Mouse (Mus musculus) adrenal gland, adult 8-10 months (tissue): ENCODE measurements around the gene Eif4g3. TPM values are rescaled to one million over a fixed set of nuclear protein-coding genes. Genes with fewer than 3 reads are reported as not detected.

Experiments used
- DNase-seq: peaks from one replicate; pipeline ENCODE4 v3.0.0; 2022
- total RNA-seq, 4 experiments: library from RNA; stranded (reverse); gene quantifications; 2 replicates each; pipeline ENCODE4 v1.2.4; 2022

Eif4g3 gene
- total RNA-seq, 4 experiments from 2014 or later: 97.4 to 133 (median 119) TPM

DNA sequence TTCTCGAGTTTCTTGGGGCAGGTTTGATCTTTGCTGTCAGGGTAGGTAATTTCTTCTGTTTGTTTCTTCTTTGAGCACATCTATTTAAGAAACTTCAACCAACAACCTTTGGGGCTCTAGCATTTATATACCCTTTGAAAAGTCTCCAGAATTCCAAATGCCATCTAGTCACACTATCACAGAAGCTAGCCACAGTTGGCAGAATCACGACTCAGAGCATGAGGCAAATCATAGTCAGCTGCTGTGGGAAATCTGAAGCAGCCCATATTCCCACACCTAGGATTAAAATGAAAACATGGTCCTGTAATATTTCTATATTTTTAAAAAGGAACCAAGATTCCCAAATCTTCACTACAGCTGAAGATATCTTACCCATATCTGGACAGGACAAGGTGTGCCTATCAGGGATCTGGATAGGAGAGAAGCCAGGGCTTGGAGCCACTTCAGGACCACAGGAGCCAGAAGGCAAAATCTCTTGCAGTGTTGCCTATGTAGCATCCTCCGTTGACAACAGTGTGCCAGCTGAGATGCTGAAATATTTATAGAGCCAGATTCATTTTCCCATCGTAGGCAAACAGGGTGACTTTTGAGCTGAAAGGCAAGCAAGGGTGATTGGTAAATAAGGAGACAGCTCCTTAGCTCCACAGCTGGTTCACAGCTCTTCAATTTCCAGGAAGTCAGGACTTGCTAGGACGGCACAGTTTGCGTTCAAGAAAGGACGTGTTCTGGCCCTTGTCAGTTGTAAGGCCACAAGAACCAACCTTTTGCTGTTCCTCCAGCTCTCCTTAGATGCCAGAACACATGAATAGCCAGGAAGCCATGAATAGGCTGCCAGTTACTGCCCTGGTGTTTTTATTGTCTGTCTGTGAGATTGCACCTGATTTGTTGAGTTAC is 70.8 kb downstream of the Eif4g3 start:
- no peak for DNase-seq

DNA sequence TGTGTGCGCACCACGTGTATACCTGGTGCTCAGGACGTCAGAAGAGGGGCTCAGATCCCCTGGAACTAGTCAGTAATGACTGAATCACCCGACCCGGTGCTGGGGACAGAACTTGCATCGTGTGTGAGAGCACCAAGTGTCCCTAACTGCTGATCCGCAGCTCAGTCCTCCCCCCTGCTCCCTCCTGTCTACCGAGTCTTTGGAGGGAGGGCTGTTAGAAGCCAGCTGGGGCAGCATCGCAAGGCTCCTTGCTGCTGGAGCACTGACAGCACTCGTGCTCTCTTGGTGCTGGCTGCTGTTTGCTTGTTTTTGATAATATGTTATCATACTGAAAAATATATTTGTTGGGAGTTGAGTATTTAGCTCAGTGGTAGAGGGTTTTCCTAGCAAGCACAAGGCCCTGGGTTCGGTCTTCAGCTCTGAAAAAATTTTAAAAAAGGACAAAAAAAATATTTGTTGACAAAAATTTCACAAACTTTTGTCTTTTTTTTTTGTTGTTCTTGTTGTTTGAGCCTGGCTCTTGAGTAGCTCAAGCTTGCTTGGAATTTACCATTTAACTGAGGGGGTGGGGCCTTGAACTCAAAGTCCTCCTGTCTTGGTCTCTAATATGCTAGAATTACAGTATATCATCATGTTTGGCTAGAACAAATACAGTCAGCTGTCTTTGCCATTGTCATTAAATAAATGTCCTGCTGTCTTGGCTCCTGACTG is 72.2 kb downstream of the Eif4g3 start:
- no peak for DNase-seq

DNA sequence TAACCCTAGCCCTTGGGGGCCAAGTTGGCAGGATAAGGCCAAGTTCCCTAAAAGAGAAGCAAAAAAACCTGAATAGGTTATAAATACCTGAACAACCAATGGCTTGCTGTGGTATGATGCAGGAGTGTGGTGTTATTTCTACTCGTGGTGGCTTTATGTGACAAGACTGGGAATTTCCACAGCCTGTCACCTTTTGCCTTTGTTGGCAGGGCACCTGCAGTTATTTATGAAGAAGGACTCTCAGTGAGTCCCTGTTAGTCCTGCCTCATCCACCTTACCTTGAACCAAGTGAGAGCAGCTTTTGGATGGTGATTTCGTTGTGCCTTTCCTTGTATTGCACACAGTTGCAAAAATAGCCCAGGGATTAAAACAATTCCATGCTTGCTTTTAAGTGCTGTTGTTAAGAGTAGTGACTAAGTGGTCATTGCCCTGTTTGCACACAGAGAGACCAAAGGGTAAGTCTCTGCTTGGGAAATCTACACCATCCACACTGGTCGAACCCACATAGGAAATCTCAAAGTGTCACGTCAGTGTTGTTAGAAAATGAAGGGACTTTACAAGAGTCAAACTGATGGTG is 72.9 kb downstream of the Eif4g3 start:
- DNase-seq: no peak

DNA sequence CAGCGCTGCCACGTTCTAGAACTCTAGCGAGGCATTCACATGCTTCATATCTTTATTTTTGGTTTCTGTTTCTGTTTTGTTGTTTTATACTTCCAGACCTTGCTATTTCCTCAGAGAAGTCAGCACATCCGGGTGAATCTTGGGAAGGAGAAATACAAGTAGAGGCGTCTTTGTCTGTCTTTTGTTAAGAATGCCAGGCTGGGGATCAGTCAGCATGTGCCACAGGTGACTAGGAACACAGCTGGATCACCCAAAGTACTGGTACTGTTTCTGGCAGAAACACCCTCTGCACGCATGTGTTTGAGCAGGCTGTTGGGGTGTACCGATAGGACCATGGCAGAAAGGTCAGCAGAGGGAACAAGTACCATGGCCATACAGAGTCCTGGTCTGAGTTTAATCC is 73.6 kb downstream of the Eif4g3 start:
- no peak for DNase-seq

DNA sequence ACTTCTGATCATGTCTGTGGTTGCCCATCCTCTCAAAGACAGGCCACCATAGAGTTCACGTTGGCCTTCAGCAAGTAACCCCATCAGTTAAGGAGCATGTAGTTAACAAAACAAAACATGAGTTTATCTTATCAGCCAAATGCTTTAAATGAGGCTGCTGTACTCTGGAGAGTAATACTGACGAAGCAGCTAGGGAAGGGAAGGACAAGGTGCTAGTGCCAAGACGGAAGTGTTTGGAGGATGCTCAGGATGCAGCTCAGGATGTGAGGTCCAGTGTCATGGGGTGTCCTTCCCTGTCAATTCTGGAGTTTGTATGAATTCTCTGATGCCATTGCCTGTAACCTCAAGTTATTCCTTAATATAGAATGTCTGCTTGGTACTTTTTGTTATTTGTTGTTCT is 75.0 kb downstream of the Eif4g3 start:
- DNase-seq: no peak

DNA sequence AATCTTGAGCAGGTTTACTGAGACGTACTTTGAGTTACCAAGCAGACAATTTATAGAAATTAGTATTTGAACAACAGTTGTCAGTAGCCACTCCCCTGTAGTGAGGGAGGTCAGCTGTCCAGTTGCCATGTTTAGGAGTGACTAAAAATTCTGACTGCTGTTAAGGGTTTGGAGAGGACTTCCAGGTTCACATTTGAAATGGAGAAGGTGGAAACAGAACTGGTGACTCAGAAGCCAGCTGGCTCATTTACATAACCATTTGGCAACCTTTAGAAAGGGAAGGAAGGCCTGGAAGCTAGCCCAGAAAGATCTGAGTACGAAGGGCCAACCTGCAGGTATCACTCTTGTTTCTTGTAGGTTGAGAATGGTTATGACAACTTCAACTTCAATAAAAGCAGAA is 75.8 kb downstream of the Eif4g3 start:
- DNase-seq: peak; percentile 38

DNA sequence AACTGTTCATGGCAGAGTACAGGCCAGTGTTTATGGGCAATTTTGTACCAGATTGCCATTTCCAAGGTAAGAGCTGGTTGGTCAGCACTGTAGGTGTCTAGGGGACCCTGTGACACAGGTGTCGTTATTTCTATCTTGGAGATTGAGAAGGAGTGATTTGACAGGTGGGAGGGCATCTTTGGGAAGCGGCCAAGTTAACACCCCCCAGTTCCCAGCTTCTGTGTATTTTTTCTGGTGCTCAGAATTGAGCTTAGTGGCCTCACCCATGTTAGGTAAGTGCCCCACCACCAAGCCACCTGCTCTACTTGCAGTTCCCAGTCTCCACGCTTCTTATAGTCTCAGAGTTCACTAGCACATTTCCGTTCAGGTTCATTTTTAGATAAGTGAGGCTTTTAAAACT is 76.5 kb downstream of the Eif4g3 start:
- no peak for DNase-seq

DNA sequence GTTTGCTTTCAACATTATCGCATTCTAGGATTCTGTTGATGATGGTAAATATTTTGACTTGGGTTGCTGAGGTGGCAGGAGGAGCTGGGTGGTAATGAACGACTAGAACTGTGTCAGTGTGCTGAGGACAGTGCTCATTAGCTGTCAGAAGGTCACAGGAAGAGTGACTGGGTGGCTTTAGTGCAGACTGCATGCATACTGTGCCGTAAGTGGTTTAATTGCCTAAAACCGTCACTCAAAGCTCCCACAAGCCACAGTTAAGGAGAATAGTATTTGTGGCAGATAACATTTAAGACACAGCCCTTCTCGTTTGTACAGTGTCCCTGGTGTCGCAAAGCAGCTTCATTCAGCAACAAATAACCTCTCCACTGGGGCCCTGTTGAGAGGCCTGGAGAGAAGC is 78.7 kb downstream of the Eif4g3 start:
- no peak for DNase-seq

DNA sequence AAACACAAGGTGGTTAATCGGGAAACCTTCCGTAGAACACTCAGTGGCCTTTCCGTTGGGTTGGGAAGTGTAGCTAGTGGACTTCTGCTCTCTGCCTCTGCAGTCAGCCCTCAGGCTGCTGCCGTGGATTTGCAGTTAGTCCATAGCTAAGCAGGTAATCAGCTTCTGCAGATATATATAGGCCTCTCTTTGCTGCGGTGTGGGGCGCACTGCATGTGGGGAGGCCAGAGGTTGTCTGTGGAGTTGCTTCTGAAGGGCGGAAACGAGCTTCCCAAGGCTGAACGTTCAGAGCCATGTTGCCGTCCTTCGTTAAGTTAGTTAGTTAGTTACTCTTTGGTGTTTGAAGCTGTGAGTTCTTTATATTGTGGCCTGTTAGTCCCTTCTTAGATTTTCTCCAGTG is 80.3 kb downstream of the Eif4g3 start:
- DNase-seq: no peak

DNA sequence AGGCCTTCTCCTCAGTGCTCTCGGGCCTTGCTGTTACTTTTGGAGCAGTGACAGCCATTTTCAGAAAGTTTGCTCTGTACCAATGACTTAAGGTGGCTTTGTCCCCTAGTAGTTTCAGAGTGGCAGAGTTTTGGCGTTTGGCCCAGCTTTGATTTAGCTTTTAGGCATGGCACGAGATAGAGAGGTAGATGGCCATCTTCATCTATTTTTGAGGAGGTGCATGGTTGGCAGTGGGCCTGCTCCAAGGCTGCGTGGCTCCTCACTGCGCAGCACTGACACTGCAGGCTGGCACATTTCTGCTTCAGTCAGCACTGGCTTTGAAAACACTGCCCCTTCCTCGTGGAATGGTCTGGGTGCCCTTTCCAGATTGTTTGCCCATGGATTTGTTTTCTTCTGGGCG is 80.7 kb downstream of the Eif4g3 start:
- no peak for DNase-seq

DNA sequence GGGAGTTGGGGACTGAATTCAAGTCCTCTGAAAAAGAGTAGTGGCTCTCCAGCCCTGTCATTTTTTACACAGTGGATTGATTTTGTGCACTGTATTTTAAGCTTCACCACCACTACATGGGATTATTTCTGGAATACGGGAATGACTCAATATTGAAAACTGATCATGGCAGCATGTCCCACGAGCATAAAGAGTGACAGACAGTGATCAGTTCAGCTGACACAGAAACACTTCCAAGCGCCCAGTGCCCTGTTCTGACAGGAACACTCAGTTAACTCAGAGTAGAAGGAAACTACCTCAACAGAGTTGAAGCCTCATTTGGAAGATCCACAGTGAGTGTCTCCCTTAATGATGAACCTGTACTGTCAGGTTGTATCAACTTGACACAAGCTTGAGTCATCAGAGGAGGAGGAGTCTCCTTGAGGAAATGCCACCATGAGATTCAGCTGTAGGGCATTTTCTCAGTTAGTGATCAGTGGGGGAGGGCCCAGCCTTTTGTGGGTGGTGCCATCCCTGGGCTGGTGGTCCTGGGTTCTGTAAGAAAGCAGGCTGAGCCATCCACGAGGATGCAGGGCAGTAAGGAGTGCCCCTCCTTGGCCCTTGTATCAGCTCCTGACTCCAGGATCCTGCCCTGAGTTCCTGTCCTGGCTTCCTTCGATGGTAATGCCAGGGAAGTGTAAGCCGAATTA is 82.2 kb downstream of the Eif4g3 start:
- DNase-seq: no peak

DNA sequence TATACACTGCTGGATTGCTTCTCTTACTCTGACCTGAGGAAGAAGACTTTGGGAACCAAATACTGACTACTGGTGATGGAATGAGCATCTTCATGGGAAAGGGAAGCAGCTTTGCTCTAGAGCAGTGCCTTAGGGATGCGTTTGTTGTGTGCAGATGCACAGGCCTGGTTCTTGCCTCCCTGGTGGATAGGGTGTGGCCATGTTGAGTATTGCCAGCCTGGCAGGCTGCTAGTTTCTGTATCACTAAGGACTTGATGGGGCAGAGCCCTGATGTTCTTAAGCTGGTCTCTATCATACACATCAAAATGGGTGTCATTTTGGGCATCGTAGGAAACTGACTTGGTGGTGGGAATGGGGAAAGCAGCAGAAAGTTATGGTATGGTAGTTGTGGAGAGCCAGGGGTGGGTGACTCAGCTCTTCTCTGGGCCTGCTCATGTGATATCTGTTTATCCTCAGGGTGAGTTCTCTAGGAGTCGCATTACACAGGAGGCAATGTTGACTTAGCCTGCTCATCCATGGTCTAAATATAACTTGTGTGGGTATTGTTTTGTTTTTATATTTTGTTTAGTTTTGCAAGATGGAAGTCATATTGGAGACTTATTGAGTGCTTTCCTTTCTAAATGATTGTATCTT is 85.0 kb downstream of the Eif4g3 start:
- DNase-seq: no peak

DNA sequence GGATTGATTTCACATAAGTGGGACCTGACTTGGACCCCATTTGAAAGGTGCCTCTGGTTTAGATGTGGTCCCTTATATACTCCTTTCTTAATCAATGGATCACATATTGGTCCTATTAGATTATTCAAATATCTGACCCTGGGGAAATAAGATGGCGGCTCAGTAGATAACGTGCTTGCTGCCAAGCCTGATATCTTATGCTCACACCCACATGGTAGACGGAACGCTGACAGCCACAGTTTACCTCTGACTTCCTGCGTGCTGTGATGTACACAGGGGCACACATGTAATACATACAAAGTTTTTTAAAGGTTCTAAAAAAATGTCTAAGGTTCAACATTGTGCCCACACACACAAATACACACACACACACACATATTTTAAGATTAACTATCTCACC is 86.4 kb downstream of the Eif4g3 start:
- no peak for DNase-seq

DNA sequence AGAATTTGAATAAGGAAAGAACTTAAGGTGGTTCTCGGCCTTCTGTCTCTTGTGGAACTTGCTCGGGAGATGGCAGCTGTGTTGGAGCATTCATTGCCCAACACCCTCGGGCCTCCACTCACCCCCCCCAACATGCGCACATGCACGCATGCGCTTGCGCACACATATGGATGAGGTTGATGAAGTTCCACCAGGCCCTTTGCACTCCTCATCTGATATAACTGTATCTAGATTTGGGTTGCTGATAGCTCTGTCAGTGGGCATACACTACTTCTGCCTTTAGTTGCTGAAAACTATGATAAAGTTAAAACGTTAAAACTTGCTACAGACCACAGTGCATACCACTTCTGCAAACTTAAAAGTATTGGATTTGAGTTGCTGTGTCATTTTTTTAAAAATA is 89.6 kb downstream of the Eif4g3 start:
- DNase-seq: no peak

DNA sequence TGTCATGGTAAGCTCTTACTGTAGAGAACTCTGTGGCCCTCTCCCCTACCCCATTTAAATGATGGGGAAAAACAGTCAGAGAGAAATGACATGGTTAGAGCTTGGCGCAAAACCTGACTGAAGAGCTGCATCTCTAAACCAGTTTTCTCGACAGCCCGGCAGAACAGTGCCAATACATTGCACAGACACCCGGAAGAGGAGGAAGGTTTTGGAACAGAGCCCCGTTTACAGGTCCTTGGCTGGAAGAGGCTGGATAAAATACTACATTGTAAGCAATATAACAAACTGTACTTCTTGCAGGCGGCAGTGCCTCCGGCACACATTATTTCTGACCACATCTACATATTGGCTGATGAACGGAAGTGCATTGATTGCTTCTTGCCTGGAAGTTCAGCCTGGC is 91.3 kb downstream of the Eif4g3 start:
- no peak for DNase-seq

DNA sequence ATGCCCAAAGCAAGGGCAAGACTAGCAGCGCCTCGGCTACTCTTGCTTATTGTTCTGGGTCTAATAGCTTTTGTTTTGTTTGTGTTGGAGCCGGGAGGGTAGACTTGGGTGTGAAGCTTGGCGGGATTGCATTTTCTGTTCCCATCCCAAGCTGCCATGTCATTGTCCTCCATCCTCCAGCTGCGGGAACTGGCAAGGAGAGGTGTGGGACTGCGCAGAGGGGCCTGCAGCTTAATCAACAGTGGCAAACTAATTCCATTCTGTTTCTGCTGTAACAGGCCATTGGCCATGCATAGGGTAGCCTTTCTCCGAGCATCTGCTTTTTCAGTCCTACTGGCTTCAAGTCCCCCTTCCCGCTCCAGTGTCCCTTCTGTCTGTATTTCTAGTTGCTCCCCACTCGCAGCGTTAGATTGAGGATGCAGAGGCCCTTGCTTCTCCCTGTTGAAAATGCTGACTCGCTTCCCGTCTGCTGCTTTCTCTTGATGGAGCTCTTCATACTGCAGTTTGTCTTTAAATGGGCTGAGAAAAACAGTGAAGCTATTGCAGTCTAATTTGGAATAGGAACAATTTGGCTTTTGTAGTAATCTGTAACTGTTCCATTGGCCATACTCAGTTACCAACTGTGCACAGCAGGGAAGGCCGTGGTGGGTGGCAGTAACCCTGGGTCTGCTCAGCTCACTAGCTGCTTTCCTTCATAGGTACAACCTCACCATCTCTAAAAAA is 92.2 kb downstream of the Eif4g3 start:
- DNase-seq: no peak

DNA sequence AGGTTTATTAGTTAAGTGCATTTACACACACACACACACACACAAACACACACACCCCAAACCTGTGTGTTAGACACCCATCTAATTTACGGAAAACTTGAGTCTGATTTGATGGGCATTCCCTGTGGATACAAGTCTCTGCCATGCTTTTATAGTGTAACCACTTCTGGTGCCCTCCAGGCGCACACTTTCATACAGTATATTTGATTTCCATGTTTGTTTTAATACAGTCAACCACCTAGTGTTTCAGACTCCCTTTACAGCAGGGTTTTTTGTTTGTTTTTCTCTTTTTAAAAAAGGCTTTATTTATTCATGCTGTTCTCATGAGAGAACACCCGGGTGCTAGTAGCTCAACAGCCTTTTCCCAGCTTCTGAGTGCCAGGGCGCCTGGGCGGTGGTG is 94.1 kb downstream of the Eif4g3 start:
- DNase-seq: no peak

DNA sequence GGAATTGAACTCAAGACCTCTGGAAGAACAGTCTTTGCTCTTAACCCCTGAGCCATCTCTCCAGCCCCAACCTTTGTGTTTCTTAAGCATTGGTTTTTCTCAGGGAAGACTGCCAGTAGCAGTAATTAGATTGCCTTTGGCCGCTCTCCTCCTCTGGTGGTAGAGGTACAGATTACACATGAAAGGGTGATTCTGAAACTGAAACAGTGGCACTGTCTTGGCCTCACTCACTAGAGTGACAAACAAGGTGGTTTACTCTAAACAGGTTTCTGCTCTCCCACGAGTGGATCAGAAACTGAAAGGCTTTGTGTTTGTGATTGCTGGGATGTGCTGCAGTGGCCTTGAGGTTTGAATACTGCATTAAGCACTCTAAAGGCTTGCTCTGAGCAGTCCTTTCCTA is 96.7 kb downstream of the Eif4g3 start:
- DNase-seq: no peak

DNA sequence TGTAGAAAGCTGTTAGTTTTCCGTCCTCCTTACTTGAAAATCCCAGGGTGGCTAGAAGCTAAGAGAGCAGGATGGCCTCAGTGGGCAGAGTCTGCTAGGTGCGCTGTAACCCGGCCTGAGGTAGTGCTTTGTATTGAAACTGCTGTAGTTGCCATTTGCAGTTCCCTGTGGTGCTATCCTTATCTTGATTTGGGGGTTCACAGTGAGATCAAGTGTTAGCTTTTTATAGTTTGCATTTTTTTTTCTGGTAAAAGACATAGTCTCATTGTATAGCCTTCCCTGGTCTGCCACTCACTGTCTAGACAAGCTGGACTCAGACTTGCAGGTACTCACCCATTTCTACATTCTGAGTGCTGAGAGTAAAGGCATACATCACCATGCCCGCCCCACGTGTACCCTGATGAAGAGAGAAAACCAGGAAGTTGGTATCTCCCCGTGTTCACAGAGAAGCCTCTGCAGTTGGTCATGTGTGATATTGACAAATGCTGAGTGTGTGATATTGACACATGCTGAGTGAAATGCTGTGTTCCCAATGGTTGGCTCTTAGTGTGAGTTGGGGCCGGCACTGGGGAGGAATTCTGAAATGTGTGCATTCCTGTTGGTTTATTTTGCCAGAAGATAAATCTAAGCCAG is 98.9 kb downstream of the Eif4g3 start:
- DNase-seq: no peak

DNA sequence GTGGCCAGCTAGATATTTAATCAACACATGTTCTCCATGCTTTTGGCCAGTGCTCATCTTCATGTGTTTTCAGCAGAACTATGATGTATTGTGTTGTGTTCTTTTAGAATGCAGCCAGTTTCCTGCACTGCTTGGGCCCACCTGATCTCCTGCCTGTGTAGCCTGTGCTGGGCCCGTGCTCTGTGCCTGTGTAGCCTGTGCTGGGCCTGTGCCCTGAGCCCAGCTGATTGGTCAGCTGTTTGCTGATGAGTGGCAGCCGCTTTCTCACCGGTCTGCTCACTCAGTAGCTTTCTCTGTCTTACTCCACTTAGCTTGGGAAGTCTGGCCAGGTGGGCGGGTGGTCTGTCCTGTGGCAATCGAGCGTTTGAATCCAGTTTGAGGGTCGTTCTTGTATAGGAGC is 107.6 kb downstream of the Eif4g3 start:
- DNase-seq: no peak

DNA sequence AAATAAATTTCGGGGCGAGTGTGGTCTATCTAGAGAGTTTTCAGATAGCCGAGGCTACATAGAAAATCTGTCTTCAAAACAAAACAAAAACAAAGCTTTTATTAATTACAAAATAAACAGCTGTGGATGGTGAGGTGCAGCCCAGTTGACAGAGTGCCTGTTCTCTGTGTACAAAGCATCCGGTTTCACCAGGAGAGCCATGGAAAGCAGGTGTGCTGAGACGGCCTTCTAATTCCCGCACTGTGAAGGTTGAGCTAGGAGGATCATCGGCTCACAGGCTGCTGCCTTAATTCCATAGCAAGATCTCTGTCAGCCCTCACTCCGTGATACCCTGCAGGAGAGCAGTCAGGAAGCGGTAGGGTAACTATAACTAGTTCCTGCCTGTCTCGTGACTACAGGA is 109.0 kb downstream of the Eif4g3 start:
- no peak for DNase-seq
